Mouse (Mus musculus): ENCODE data around the gene Lrmp.

Lrmp gene

DNA sequence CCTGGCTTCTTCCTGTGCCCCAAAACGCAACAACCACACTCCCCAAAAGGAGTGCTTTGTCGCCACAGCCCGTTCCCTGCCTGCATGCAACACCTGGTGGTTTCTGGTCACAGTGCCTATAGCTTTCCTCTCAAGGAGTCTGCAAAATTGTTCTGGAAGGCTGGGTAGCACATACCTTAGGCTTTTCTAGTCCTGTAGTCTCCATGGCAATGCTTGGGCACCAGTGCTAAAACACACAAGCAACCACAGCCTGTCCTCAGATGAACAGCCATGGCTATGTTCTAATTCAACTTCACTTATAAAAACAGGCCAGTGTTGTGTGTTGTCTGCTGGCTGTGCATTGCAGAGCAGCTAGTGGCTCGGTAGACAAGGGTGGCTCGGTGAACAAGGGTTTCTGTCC, 21.4 kb downstream of the Lrmp start:
- in situ Hi-C loops (cut with MboI) = no loop called here

- in situ Hi-C loops (cut with MboI) = no loop called here
These were observed 23.8 kb downstream of the Lrmp start for GRCm38 (mm10) chr6:145139236-145139635.

- in situ Hi-C loops (cut with MboI) = no loop called here
These were observed 24.5 kb downstream of the Lrmp start for GRCm38 (mm10) chr6:145139776-145140475.

DNA sequence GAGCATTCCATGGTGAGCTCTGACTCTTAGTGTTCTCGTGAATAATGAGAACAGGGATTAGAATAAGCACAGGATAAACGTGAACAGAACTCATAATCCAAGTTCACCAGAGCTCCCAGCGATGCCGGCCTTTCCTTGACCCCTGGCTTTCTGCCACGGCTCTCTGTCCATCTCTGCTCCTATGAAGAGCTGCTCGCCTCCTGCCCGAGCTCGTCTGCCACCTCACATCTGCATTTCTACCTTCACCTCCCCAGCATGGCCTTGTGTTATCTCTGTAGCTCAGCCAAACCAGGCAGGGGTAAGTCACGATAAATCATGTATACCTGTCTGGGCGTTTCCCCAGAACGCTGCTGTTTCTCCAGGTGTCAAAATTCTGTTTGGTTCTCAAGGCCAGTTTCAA, 25.3 kb downstream of the Lrmp start:
- in situ Hi-C loops (cut with MboI) = no loop called here

GRCm38 (mm10) chr6:145141827-145142226, 26.4 kb downstream of the Lrmp start:
- in situ Hi-C loops (cut with MboI) = no loop called here

DNA sequence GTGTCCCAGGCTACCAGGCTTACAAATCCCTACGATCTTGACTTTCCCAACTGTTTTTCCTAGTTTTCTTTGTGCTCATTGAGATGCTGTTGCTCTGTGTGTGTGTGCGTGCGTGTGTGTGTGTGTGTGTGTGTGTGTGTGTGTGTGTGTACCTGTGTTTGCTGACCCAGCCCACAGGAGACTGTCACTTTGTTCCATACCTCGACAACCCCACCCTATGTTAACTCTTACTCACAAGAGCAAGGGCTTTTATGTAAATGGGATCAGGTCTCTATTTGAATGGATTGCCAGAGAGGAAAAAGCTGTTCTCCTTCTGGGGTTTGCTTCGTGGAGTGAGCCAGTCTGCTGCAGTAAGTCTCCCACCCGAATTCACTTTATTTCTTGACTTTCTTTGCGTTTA, 29.7 kb downstream of the Lrmp start:
- in situ Hi-C loops (cut with MboI) = no loop called here

DNA sequence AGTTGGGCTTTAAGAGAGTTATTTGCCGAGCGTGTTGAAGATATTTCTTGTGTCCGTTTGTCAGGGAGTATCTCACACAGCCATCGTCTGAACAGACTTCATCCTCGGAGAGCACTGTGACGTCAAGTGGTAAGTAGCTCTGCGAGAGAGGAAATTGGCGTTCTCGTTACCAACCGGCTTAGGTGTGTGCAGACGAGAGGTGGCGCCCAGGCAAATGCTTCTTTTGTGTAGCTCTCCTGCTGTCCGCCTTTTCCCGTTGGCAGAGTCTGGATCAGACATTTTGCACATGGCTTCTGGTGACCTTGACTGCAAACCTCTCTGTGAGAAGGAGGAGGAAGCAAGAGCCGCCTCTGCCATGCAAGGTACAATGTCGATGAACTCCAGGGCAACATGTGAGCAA, 32.3 kb downstream of the Lrmp start:
- in situ Hi-C loops (cut with MboI) = no loop called here

- in situ Hi-C loops (cut with MboI) = no loop called here
These were observed 33.6 kb downstream of the Lrmp start for GRCm38 (mm10) chr6:145149054-145149453.

DNA sequence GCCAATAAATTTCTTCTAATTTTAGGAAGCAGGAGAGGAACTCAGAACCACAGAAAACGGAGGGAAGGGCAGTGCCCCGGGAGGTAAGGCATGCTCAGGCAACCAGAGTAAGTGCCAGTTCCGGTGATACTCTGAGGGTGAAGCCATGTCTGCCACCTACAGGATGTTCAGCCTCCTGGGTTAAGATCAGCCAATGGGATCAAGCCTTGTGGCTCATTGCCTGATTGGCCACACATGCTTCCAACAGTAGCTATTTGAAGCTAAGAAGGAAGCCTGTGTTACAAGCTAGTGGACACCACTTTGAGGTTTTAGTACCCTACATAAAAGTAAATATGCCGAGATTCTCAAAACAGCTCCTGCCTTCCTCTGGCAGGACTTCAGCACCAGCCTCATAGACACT, 43.2 kb downstream of the Lrmp start:
- in situ Hi-C loops (cut with MboI) = no loop called here

DNA sequence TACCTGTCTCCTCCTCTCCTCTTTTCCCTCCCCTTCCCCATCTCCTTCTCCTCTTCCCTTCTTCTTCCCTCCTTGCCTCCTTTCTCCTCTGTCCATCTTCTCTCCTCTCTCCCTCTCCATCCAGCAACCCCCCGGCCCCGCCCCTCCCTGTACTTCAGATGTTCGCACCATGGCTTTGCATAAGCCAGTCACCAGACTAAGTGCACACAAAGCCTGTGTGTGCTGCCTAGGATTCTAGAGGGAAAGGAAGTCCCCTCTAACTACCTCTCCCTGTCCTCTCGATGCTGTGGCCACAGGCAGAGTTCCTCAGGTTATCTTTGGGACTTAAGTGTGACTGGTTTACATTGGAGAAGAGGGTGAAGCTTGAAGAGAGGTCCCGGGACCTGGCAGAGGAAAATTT, 45.1 kb downstream of the Lrmp start:
- in situ Hi-C loops (cut with MboI) = no loop called here

- in situ Hi-C loops (cut with MboI) = no loop called here
These were observed 56.6 kb downstream of the Lrmp start for GRCm38 (mm10) chr6:145171892-145172606.

- in situ Hi-C loops (cut with MboI) = no loop called here
These were observed 58.3 kb downstream of the Lrmp start for GRCm38 (mm10) chr6:145173781-145174191.

- in situ Hi-C loops (cut with MboI) = no loop called here
These were observed 60.1 kb downstream of the Lrmp start for GRCm38 (mm10) chr6:145175571-145175981.

DNA sequence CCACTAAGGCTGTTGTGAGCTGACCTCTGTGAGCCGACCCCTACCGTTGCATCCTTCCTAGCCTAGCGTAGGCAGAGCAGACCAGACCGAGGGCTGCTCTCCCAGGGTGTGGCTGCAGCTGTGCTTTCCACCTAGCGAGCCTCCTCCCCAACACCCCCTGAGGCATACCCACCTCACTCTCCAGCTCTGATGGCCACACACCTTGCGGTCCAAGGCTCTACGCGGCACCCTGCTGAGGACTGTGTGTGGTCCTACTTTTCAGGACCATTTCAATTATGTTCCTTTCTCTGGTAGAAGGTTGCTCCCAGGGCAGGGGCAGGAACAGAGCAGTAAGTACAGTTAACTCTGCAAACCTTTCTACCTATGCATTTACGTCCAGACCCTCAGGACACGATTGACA, 61.0 kb downstream of the Lrmp start:
- in situ Hi-C loops (cut with MboI) = no loop called here

DNA sequence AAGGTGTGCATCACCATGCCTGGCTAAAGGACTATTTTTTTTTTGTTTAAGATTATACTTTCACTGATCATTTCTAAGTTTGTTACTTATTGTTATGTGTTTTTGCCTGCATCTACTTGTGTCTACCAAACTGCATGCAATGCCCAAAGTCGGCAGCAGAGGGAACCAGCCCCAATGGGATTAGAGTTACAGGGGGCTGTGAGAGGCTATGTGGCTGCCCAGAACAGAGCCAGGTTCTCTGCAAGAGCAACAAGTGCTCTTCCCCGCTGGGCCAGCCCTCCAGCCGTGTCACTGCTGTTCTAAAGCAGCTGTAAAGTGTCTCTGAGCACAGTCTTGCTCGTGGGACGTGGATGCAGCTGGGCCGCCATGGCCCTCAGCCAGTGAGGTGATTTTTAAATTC, 64.2 kb downstream of the Lrmp start:
- in situ Hi-C loops (cut with MboI) = no loop called here

- in situ Hi-C loops (cut with MboI) = no loop called here
These were observed 66.6 kb downstream of the Lrmp start for GRCm38 (mm10) chr6:145182044-145182443.

DNA sequence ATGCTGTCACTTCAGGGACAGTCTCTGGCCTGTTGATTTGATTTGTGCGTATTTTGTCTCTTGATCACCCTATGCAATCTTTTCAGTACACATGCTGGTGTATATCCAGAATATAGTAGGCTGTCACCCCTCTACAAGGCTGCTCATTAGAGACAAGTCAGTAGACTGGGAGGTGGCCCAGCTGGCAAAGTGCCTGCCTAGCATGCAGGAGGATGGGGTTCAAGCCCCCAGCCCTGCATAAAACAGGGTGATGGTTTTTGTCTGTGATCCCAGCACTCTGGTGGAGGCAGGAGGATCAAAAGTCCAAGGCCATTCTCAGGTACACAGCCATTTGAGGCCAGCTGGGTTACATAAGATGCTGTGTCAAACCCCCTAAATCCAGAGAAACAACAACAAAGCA, 70.6 kb downstream of the Lrmp start:
- in situ Hi-C loops (cut with MboI) = loop anchor here (5.0 kb wide), 1 partner anchor 99 kb away; no protein-coding TSS in a partner anchor

DNA sequence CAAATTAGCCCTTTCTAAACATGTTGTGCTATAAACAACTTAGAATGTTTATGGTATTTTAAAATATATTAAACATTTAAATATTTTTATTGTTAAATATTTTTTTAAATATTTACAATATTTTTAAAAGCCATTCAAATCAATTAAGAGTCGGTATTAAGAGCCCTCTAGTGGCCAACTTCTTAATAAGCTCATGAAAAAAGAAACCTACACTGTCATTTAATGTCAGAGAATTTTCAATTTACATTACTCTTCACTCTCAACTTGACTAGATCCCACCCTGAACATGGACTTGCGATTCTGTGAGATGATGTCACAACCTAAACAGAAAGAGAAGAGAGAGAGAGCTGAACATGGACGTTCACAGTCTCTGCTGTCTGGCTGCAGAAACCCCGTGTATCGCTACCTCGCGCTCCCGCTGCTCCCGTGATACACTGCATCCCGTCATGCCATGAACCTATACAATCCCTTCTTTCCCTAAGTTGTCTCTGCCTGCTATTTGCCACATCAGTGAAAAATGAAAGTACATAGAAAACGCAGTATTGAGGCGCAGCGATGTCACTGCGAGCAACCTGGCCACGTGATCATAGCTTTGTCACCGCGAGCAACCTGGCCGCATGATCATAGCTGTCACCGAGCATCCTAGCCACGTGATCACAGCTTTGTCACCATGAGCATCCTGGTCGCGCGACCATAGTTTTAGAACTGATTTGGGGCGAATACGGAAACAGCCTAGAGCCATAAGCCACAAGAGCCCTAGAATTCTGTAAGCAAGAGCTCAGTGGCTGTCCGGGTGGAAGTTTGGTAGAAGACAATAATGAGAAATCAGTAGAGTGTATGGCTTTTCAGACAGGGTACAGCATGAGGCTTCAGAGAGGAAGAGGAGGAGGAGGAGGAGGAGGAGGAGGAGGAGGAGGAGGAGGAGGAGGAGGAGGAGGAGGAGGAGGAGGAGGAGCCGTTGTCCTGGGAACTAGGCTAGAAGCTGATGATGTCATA, 71.9 kb downstream of the Lrmp start:
- in situ Hi-C loops (cut with MboI) = loop anchor here (5.0 kb wide), 1 partner anchor 100 kb away; no protein-coding TSS in a partner anchor

DNA sequence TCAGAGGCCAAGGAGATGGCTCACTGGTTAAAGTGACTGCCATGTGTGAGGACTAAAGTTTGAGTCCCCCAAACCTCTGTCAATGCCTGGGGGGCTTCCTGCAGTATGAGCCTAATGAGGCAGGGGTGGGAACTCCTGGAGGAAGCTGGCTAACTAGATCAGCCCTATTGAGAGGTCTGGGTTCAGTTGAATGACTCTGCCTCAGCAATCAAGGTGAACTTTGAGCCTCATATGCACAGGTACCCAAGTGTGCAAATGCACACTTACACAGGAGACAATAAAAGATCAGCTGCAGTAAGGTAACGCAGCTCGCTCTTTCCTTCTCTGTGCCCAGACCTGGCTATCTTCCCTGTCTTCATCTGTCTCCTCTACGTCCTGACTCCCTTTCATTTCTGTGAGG, 77.6 kb downstream of the Lrmp start:
- in situ Hi-C loops (cut with MboI) = no loop called here

GRCm38 (mm10) chr6:145193446-145193845, 78.0 kb downstream of the Lrmp start:
- in situ Hi-C loops (cut with MboI) = no loop called here

- in situ Hi-C loops (cut with MboI) = no loop called here
These were observed 82.7 kb downstream of the Lrmp start for GRCm38 (mm10) chr6:145197949-145198686.

Data from mature B cell (primary cell).